8 mouse cellular contexts compared by ENCODE assay signal in the genomic region with DNA sequence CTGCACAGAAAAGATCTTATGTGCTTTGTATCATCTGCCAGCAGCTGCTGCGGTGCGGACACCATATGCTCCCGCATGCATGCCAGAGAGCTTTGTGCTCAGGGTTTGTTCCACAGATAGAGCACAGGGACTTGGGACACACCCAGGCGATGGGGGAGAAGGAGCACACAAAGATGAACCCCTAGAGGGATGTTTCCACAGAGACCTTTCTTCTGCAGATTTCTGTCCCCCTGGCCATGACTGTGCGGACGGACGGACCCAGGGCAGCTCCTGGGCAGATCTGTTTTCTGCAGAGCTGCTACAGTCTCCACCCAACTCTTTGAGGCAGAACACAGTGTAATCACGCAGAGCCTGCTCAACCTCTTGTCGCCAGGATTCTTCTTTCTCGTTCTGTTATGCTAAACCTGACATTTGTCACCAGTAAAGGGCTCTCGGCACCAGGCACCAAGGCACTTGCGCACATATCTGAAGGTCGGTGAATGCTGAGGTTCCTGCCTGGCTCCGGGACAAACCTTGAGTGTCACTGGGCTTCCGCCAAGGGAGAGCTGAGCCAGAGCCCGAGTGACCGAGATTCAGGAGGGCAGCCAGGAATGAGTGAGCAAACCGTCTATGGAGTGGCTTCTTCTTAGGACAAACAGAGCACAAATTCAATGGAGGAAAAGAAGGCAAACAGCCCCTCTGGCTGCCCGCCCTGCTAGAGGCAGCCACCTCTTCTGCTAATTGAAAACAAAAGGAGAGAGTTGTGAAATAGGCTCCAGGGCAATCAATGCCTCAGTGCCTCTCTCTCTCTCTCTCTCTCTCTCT. TPM values are rescaled to one million over a fixed set of nuclear protein-coding genes. Genes with fewer than 3 reads are reported as not detected.
DNase-seq lines count a peak whose midpoint lies in the region; ATAC-seq lines count a peak whose summit lies in the region.

No protein-coding gene starts in this region.

- peak overlapping the region; percentile 26 for H3K4me2 ChIP-seq in intestine, embryonic 14.5 days (ENCODE audit: low read length)
- peak overlapping the region; percentile 27; the same call in 1 of the 2 replicates for H3K4me2 ChIP-seq in stomach, embryonic 14.5 days (replicated peaks; ENCODE audit: low read depth, low read length)

- 37% methylated on average over 19 of the region's 19 CpGs for WGBS in intestine, embryonic 14.5 days
- 33% methylated on average over 19 of the region's 19 CpGs for WGBS in stomach, embryonic 14.5 days

- no peak for ATAC-seq in intestine, embryonic 14.5 days (replicated peaks; ENCODE audit: low FRiP score, low TSS enrichment, low read depth)
- ATAC-seq in stomach, embryonic 14.5 days (ENCODE audit: insufficient number of reproducible peaks, insufficient read depth, low FRiP score, low read depth): no peak; the same call in 1 of the 2 replicates

- no peak overlapping the region for H3K4me3 ChIP-seq in intestine, embryonic 14.5 days (ENCODE audit: low read depth, low read length)
- H3K4me3 ChIP-seq in stomach, embryonic 14.5 days (ENCODE audit: low read depth, low read length): no peak overlapping the region

- no peaks in the 10 kb centered on the region for H3K27me3 ChIP-seq in intestine, embryonic 14.5 days (replicated peaks; ENCODE audit: control insufficient read depth, insufficient read depth, low read length)
- no peaks in the 10 kb centered on the region for H3K27me3 ChIP-seq in stomach, embryonic 14.5 days (ENCODE audit: control insufficient read depth, insufficient read depth, low read length)

- no peak overlapping the region for H3K9ac ChIP-seq in intestine, embryonic 14.5 days (ENCODE audit: low read length)
- H3K9ac ChIP-seq in stomach, embryonic 14.5 days (replicated peaks; ENCODE audit: low read depth, low read length): no peak overlapping the region; the same call in 1 of the 2 replicates

- no peaks in the 10 kb centered on the region for H3K36me3 ChIP-seq in intestine, embryonic 14.5 days (ENCODE audit: control insufficient read depth, insufficient read depth, low read length)
- H3K36me3 ChIP-seq in stomach, embryonic 14.5 days (ENCODE audit: control insufficient read depth, insufficient read depth, low read length): no peaks in the 10 kb centered on the region

- H3K27ac ChIP-seq in intestine, embryonic 14.5 days (ENCODE audit: low read depth): peak overlapping the region; percentile 2; the same call in 1 of the 2 replicates
- H3K27ac ChIP-seq in stomach, embryonic 14.5 days (ENCODE audit: low read length): 0 out of 2 replicates have a peak overlapping the region, but pooled peaks have one; percentile 1

- H3K4me1 ChIP-seq in intestine, embryonic 14.5 days (replicated peaks; ENCODE audit: control insufficient read depth, insufficient read depth, low read length): peaks cover 16% of the 10 kb centered on the region; the same call in 1 of the 2 replicates
- peaks cover 13% of the 10 kb centered on the region; the same call in 1 of the 2 replicates for H3K4me1 ChIP-seq in stomach, embryonic 14.5 days (ENCODE audit: control insufficient read depth, insufficient read depth, low read length)

- intact Hi-C loops in gastrocnemius, postnatal 36 days (cut with DNase I): loop anchor here (5.0 kb wide), 1 partner anchor 120 kb away; no protein-coding TSS in a partner anchor

- DNase-seq in adrenal gland, postnatal 10 days: peak; percentile 93
- DNase-seq in embryo, embryonic 10.5 days (ENCODE audit: low spot score): peak; percentile 46
- peak; percentile 81 to 82 for DNase-seq in gastrocnemius, postnatal 36 days
- peak; percentile 69 for DNase-seq in intestine, embryonic 14.5 days (ENCODE audit: low spot score)
- DNase-seq in left cerebral cortex, adult 8-10 months (ENCODE audit: low spot score in 2 of 2): peak; percentile 31 to 41
- DNase-seq in lung, postnatal 4 days: peak; percentile 90 to 94
- no peak for DNase-seq in thymus, postnatal 25 days

- no peaks in the 10 kb centered on the region for H3K9me3 ChIP-seq in intestine, embryonic 14.5 days (ENCODE audit: control insufficient read depth, low read length)
- H3K9me3 ChIP-seq in stomach, embryonic 14.5 days (ENCODE audit: control insufficient read depth, low read depth, low read length): no peaks in the 10 kb centered on the region

RNA-seq across cellular contexts. Expression of a gene that starts 56.2 kb away (rescaled TPM):
- 10 to 100 TPM; 28.4 to 87.1 TPM for total RNA-seq in adrenal gland, postnatal 10 days (2021)
- total RNA-seq in gastrocnemius, postnatal 36 days (2021): 10 to 100 TPM in 1 of 2 experiments, 1 to 10 TPM in 1; 8.0 to 58.7 TPM
- 29.1 and 33.0 TPM in 2 replicates for polyA plus RNA-seq in intestine, embryonic 14.5 days (2014; fragmentation: Nextera tagmentation; extraction: Ambion mirVana)
- total RNA-seq in left cerebral cortex, adult 8-10 months (2022): 10 to 100 TPM; 10.3 to 22.3 (median 14.1) TPM
- 22.9 and 26.4 TPM in 2 replicates for polyA plus RNA-seq in stomach, embryonic 14.5 days (2014; fragmentation: Nextera tagmentation; extraction: Ambion mirVana)
